Mouse (Mus musculus): ENCODE results near the gene Tinagl1.

Gene Tinagl1

DNA sequence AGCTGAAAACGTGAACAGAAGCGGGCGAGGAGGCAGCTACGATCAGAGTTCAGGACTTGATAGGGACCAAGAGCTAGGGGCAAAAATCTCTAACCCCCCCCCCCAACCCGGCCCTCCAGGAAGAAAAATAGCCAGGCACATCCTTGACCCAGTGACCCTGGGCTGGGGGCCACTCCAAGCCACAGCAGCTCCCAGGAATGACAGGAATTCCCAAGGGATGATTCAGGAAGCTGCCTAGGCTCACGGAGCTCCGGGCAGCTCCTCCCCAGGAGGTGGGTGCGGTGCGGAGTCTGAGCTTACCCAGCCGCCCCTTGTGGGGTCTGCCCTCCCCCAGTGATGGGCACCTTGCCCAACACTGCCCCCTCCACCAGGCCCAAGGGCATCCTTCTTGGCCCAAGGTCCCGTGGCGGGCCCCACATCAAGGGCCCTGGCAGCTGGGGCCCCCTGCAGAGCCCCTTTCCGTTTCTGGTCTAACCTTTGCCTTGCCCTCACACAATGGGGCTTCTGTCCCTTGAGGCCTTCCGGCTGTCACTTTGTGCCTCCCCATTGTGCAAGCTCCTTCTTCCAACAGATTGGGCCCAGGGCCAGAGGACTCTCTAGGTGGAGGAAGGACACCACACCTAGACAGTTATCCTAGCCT lies at the start of gene Tinagl1:
Gene Tinagl1, minus strand, starts transcription at position 51 of the 640 bp plus-strand sequence.
- DNase-seq (ENCODE audit: low read depth), result no peak

DNA sequence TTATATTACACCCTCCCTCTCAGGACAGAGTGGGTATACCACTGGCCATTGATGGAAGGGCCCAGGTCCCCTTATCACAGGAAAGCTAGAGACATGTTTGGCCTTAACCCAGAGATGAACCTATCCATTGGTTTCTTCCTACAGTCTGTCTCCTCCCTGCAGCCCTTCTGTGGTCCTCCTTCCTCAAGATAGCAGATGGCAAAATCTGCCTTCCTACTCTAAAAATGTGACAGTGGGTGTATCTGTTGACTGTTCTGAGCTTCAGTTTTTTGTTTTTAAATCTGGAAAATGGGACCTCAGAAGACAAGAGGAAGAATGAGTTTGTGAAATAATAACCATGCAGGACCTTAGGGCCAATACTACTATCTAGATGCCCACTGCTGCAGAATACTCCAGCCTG lies 49.1 kb upstream of the Tinagl1 start:
- DNase-seq (ENCODE audit: low read depth), result no peak

- no peak for DNase-seq (ENCODE audit: low read depth)
Measured at GRCm38 (mm10) chr4:130222179-130222578, 47.3 kb upstream of the Tinagl1 start, which contains the start of gene Gm853. Gene Gm853, minus strand, starts transcription at chr4:130222401.

GRCm38 (mm10) chr4:130220176-130220575 lies 45.3 kb upstream of the Tinagl1 start:
- DNase-seq (ENCODE audit: low read depth), result no peak

DNA sequence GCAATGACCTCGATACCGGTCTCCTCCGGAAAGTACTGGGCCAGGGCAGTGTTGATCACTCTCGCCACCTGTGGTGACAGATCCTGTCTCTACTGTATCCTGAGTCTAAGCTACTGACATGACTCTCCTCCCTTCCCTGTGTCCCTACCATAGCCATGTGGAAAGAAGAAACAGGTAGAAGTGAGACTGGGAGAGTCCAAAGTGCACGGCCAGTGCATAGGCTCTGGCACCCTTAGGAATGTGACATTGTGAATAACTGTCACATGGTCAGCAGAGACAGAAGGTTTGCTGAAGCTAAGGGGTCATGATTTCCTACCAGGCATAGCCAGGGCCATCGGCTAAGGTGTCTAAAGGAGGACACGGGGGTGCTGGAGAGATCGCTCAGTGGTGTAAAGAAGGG lies 40.5 kb upstream of the Tinagl1 start:
- DNase-seq (ENCODE audit: low read depth), result no peak

GRCm38 (mm10) chr4:130213857-130214256 lies 38.9 kb upstream of the Tinagl1 start:
- DNase-seq (ENCODE audit: low read depth), result no peak

DNA sequence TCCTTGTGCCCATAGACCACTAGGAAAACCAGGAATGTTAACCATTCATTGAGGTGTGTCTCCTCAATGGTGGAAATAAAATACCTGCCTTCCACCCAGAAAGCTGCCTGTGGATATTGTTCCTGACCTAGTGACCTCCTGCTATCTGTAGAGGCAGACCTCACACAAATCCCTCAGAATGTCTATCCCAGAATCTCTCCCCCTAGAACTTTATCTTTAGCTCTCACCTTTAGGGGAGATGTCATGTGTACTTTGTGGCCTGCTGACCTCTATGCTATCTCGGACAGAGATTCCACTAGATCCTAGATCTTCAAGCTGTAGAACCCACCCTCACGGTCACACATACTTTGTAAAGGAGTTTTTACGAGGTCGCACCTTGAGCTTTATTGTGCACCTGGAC lies 38.3 kb upstream of the Tinagl1 start:
- no peak for DNase-seq (ENCODE audit: low read depth)

- no peak for DNase-seq (ENCODE audit: low read depth)
Measured at GRCm38 (mm10) chr4:130212421-130212820, 37.5 kb upstream of the Tinagl1 start.

- DNase-seq (ENCODE audit: low read depth), result peak; percentile 34
Measured at GRCm38 (mm10) chr4:130211870-130212269, 36.9 kb upstream of the Tinagl1 start.

- DNase-seq (ENCODE audit: low read depth), result peak; percentile 71
Measured at GRCm38 (mm10) chr4:130198694-130199670, 24.1 kb upstream of the Tinagl1 start.

GRCm38 (mm10) chr4:130196542-130196941 lies 21.6 kb upstream of the Tinagl1 start:
- DNase-seq (ENCODE audit: low read depth), result peak; percentile 22

DNA sequence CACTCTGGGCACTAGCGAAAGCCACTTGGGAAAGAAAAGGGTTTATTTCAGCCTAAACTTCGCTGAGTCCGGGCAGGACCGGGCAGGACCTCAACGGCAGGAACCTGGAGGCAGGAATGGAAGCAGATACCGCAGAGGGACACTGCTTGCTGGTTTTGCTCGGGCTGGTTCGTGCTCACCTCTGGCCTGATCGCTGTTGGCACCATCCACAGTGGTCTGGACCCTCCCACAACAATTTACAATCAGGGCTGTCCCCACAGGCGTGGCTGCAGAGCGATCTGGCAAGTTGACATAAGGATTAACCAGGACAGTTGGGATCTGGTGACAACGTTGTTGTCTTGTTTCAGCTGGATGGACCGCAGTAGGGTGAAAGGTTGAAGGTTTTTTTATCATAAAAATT lies 21.0 kb upstream of the Tinagl1 start:
- no peak for DNase-seq (ENCODE audit: low read depth)

- no peak for DNase-seq (ENCODE audit: low read depth)
Measured at GRCm38 (mm10) chr4:130192266-130192665, 17.3 kb upstream of the Tinagl1 start.

DNA sequence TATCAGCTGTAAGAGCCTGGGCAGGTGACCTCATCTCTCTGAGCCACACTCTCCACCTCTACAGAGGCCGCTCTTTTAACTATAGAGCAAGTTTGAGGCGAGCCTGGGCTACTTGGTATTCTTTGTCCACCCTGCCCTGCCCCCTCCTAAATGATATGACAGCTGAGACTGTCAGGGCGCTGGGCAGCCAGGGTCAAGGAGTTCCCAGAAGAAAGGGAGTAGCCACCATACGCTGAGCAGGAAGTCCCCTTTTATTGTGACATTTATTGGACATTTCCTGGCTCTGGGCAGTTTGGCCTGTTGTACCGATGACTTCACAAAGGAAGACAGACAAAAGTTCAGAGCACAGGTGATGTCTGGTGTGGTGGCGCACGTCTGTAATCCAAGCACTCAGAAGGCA lies 14.7 kb upstream of the Tinagl1 start:
- no peak for DNase-seq (ENCODE audit: low read depth)

- peak; percentile 97 for DNase-seq (ENCODE audit: low read depth)
Measured at GRCm38 (mm10) chr4:130188806-130189297, 13.9 kb upstream of the Tinagl1 start.

DNA sequence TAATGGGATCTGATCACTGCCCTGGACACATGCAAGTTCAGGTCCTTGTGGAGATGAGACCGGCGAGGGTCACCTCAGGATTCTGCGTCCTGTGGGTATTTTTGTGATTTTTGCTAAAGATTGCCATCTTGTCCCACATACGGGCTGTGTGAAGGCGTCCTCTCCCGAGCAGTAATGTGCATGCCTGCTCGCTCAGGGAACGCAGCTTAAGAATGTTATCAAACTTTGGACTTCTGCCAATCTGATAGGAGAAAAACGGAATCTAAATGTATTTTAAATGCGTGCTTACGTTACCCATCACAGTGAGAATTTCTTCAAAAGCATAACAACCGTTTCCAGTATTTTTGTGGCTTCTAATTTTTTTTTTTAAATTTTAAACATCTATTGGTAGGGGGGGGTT lies 12.0 kb upstream of the Tinagl1 start:
- peak; percentile 85 for DNase-seq (ENCODE audit: low read depth)

DNA sequence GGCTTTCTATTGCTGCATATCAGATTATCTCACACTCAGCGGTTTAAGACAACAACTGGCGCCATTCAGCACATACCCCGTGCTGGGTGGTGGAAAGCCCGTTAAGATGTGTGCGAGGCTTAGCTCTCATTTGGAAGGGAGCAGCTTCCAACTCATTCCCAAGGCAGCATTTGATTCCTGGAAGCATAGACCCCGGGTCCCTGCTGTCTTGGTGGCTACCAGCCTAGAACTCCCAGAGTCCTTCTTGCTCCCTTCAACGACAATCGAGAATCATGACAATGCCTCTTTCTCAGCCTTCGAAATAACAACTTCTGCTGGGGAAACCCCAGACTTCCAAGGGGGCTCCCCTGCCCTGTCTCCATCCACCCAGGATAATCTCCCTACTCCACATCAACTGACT lies 11.5 kb upstream of the Tinagl1 start:
- DNase-seq (ENCODE audit: low read depth), result no peak

DNA sequence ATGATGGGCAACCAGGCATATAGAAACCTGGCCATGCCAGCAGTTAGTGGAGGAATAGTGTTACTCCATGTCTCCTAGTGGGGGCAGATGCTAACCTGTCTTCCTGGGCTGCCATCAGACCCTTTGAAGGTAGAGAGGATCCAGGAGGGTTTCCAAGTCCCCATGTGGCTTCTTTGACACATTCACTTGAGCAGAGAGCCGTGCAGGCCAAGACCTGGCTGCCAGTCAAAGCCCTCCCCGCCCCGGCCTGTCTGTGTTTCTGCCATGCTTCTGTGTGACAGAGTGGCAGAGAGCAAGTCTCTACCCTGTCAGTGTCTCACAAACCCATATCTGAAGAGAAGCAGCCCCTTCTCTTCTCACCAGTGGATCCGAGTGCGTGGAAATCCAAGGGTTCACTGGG lies 9.0 kb upstream of the Tinagl1 start:
- no peak for DNase-seq (ENCODE audit: low read depth)

DNA sequence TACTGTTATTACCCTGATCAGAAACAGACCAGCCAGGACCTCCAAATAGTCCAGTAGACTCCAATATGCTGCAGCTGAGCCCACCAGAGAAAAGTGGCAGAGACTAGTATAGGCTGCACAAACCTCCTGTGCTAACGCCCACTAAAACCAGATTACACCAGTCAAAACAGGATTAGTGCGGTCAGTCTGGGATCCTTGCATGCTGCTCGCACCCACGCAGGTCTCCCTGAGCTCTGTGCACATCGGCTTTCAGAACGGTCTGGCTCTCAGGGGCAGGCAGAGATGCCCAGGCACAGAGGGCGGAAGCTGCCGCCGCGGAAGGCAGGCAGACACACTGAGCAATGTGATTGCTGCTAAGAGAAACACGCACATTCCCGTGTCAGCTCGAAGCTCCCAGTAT lies 8.1 kb upstream of the Tinagl1 start:
- no peak for DNase-seq (ENCODE audit: low read depth)

DNA sequence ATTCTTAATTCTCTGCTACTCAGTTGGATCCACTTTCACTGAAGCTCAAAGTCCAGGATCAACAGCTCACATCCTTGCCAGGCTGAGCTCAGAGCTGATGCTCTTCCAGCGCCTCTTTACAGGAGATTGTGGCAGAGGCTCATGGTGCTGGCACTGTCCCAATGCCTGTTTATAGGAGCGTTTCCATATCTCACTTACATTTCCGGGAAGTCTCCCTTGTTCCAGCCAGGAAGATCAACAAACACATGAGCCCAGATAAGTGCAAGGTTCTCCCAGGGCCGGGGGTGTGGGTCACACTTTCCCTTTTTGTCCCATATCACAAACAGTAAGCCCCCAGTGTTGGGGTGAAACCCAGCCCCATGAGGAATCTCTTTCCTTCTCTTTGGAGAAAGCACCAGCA lies 7.0 kb upstream of the Tinagl1 start:
- no peak for DNase-seq (ENCODE audit: low read depth)

DNA sequence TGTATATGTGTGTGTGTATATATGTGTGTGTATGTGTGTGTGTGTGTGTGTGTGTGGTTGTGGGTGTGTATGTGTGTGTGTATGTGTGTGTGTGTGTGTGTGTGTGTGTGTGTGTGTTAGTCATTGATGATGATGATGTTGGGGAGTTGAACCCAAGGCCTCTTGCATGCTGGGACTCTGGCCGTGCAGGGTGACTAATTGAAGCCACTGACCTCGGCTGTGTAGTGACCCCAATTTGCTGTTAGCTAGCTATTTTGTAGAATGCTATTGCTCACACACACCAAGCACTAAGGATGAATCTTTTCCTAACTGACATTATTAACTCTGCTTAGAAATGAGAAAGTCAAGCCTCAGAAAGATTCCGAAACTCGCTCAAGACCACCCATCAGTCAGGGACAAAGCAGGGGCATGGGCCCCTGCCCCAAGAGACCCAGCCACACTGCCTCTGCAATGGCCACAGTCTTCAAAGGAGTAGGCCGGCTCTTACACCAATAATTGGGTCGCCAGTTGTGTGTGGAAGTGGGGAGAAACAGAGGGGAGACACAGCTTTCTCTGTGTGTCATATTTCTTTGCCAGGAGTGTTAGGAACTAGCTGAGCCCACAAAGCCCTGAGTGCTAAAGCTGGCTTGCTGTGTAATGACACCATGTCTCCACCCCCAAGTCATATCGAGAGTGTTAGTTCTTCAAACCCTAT lies 6.1 kb upstream of the Tinagl1 start:
- peak; percentile 45 for DNase-seq (ENCODE audit: low read depth)

DNA sequence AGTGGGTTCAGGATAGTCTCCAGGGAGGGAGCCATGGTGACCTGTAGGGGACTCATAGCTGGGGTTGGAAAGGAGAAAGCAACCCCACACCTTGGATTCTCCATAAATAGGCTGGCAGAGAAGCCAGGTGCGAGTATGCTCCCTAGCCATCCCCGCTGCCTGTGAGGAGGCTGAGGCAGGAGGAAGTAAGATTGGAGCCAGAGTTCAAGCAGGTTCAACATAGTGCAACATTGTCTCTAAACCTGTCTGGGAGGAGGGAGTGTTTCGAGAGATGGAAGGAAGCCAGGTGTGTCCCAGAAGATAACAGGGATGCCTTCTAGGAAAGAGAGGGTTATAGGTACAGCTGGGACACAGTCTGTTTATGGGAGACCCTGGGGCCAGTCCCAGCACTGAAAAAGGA lies 5.0 kb upstream of the Tinagl1 start:
- no peak for DNase-seq (ENCODE audit: low read depth)
